Mouse (Mus musculus) heart, embryonic 11.5 days (tissue): Measurements from ENCODE around the gene Cracr2a. TPM values are rescaled to one million over a fixed set of nuclear protein-coding genes. Genes with fewer than 3 reads are reported as not detected.
A peak's percentile ranks its signal among the peaks of the same experiment; 100 is the strongest.

Experiments
- ATAC-seq: fragments of 200-750 bp; cut with Nextera tagmentation; replicated peaks from 2 replicates; pipeline ENCODE4 v1.8.0; 2017; ENCODE audit warnings: moderate library complexity; ENCODE audit not compliant: insufficient number of reproducible peaks, low FRiP score, low TSS enrichment
- H3K27ac ChIP-seq: fragments of 300-500 bp; sonication (generic); 2 replicates; pipeline ENCODE4 v1.5.1; 2014; ENCODE audit warnings: mild to moderate bottlenecking, low read depth, low read length
- H3K27me3 ChIP-seq: fragments of 300-500 bp; sonication (generic); 2 replicates; pipeline ENCODE4 v1.6.1; 2014; ENCODE audit warnings: mild to moderate bottlenecking, low read length, mixed read lengths; ENCODE audit not compliant: control insufficient read depth, insufficient read depth
- H3K36me3 ChIP-seq: fragments of 300-500 bp; sonication (generic); 2 replicates; pipeline ENCODE4 v1.6.1; 2014; ENCODE audit warnings: mild to moderate bottlenecking, low read length, moderate library complexity, mixed read lengths; ENCODE audit not compliant: control insufficient read depth, insufficient read depth
- H3K4me1 ChIP-seq: fragments of 300-500 bp; sonication (generic); 2 replicates; pipeline ENCODE4 v1.6.1; 2014; ENCODE audit warnings: low read length; ENCODE audit not compliant: control insufficient read depth, insufficient read depth
- H3K4me2 ChIP-seq: fragments of 300-500 bp; sonication (generic); 2 replicates; pipeline ENCODE4 v1.6.1; 2014; ENCODE audit warnings: mild to moderate bottlenecking, moderate library complexity
- H3K4me3 ChIP-seq: fragments of 300-500 bp; sonication (generic); 2 replicates; pipeline ENCODE4 v1.5.1; 2014; ENCODE audit warnings: low read depth, low read length
- H3K9ac ChIP-seq: fragments of 300-500 bp; sonication (generic); 2 replicates; pipeline ENCODE4 v1.6.1; 2014; ENCODE audit warnings: mild to moderate bottlenecking, low read depth, low read length, moderate library complexity
- H3K9me3 ChIP-seq: fragments of 300-500 bp; sonication (generic); replicated peaks from 2 replicates; pipeline ENCODE4 v1.6.1; 2016; ENCODE audit warnings: low read length; ENCODE audit not compliant: control insufficient read depth
- WGBS: fragments of 180-500 bp; shearing (Covaris S2); extraction: QIAGEN DNeasy Blood & Tissue Kit; methylation state at CpG from one replicate; pipeline ENCODE4 v1.1.7; 2014; ENCODE audit not compliant: insufficient replicate concordance; 5-methylcytosine and 5-hydroxymethylcytosine counted together
- polyA plus RNA-seq: library from polyadenylated mRNA; unstranded; fragments of >200 nt; fragmentation: Nextera tagmentation; extraction: Ambion mirVana; gene quantifications from 2 replicates; pipeline ENCODE4 v1.2.1, GENCODE M21; 2014

The Cracr2a gene
- polyA plus RNA-seq, 1 experiment from 2014 or later: 0.93 TPM

DNA sequence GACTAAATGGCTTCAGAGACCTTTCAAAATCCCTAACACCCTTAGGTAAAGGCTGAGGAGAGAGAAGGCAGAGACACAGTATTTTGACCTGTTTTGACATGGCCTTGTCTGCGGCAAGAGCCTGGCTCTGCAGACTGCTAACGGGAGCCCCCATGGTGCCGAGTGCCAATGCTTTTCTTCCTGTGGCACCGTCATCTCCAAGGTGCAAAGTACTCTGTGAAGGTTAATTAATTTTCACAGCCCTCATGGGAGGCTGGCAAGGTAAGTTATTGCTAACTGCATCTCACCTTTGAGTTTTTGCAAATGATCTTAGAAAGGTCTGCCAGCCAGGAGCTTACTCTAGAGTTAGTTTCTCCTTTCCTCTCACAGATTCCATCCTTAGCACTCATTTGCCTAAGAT is 57.5 kb downstream of the Cracr2a start:
- H3K9me3 ChIP-seq: no peaks in the 10 kb centered on the region
- WGBS: 52% methylated on average over 4 of the region's 4 CpGs
- no peak overlapping the region for H3K27ac ChIP-seq
- H3K4me2 ChIP-seq: no peak overlapping the region
- no peaks in the 10 kb centered on the region for H3K36me3 ChIP-seq
- H3K4me3 ChIP-seq: no peak overlapping the region
- H3K4me1 ChIP-seq: no peaks in the 10 kb centered on the region; the same call in 1 of the 2 replicates
- H3K9ac ChIP-seq: no peak overlapping the region
- no peaks in the 10 kb centered on the region for H3K27me3 ChIP-seq
- no peak for ATAC-seq

DNA sequence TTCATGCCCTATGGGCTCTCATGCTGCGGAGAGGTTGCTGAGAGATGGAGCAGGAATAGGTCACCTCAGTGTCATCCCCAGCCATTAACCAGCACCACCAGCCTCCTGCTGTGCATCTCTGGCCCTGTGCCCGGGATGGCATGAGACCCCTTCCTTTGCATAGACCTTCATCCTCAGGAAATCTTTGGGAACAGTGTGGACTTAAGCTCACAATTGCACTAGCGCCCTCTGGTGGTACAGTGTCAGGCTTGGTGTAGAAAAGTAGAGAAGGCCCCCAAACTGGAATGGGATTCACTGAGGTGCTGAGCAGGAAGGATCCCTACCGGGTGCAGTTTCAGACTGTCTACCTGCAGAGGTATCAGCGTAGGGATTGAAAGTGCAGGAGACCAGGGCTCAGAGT is 64.0 kb downstream of the Cracr2a start:
- Histone ChIP-seq H3K36me3 (no peaks in the 10 kb centered on the region), H3K9ac (no peak overlapping the region), H3K9me3 (no peaks in the 10 kb centered on the region), H3K27ac (no peak overlapping the region), H3K4me2 (no peak overlapping the region), H3K4me1 (peaks cover 9% of the 10 kb centered on the region; the same call in 1 of the 2 replicates), H3K27me3 (no peaks in the 10 kb centered on the region; the same call in 1 of the 2 replicates), H3K4me3 (no peak overlapping the region)
- 31% methylated on average over 5 of the region's 5 CpGs for WGBS
- ATAC-seq: no peak

- no peak for ATAC-seq
- no peak overlapping the region for H3K27ac ChIP-seq
Measured at GRCm38 (mm10) chr6:127627453-127627852, 66.3 kb downstream of the Cracr2a start.

DNA sequence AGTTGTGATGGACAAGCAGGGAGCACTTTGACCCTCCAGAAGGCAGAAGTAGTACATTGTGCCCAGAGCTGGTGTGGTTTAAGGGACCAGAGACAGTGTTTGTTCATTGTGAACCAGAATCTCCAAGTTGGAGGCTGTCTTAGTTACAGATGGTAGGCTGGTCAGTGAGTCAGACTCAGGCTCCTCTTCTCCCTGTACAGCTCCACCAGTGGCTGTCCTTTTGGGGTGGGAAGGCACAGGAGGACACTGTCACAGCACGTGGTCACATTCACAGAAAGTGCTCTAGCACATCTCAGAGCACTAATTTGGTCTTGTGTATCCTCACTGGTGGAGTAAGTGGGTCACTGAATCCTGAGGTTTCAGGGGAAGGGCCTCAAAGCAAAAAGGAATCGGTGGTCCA is 68.1 kb downstream of the Cracr2a start:
- H3K36me3 ChIP-seq: no peaks in the 10 kb centered on the region
- no peak overlapping the region for H3K27ac ChIP-seq
- peaks cover 18% of the 10 kb centered on the region; the same call in 1 of the 2 replicates for H3K4me1 ChIP-seq
- no peak overlapping the region for H3K4me3 ChIP-seq
- H3K9me3 ChIP-seq: no peaks in the 10 kb centered on the region
- no peak overlapping the region for H3K9ac ChIP-seq
- H3K27me3 ChIP-seq: no peaks in the 10 kb centered on the region; the same call in 1 of the 2 replicates
- no peak for ATAC-seq
- H3K4me2 ChIP-seq: no peak overlapping the region
- 81% methylated on average over 2 of the region's 2 CpGs for WGBS

More at GRCm38 (mm10) chr6:127627453-127627852, 66.3 kb downstream of the Cracr2a start:
- Histone ChIP-seq H3K4me1 (peaks cover 13% of the 10 kb centered on the region; the same call in 1 of the 2 replicates), H3K27me3 (no peaks in the 10 kb centered on the region; the same call in 1 of the 2 replicates), H3K4me2 (no peak overlapping the region), H3K9me3 (no peaks in the 10 kb centered on the region), H3K36me3 (no peaks in the 10 kb centered on the region), H3K9ac (0 out of 2 replicates have a peak overlapping the region, but pooled peaks have one; percentile 22), H3K4me3 (no peak overlapping the region)
- WGBS: 48% methylated on average over 9 of the region's 9 CpGs

DNA sequence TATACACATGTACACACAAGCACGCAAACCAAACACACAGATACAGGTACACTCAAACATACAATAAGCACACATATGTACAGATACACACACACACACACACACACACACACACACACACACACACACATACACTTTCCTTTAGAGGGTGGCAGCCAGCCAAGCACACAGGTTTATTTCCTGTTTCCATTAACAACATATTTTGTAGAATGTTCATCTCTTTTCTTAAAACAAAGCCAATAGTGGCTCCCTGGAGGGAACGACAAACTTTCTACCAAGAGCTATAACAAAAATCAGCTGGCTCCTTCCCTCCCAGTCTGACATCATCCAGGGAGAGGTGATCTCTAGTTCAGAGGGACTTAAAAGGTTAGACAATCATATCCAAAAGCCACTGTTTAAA is 73.7 kb downstream of the Cracr2a start:
- ATAC-seq: no peak
- H3K4me2 ChIP-seq: no peak overlapping the region
- H3K36me3 ChIP-seq: no peaks in the 10 kb centered on the region
- no peaks in the 10 kb centered on the region for H3K9me3 ChIP-seq
- WGBS: 69% methylated on average over 2 of the region's 2 CpGs
- peaks cover 9% of the 10 kb centered on the region; the same call in 1 of the 2 replicates for H3K4me1 ChIP-seq
- no peak overlapping the region for H3K4me3 ChIP-seq
- no peak overlapping the region for H3K27ac ChIP-seq
- no peak overlapping the region for H3K9ac ChIP-seq
- H3K27me3 ChIP-seq: no peaks in the 10 kb centered on the region

GRCm38 (mm10) chr6:127635462-127636189 is 74.5 kb downstream of the Cracr2a start:
- no peak overlapping the region for H3K27ac ChIP-seq
- H3K9ac ChIP-seq: no peak overlapping the region
- H3K9me3 ChIP-seq: no peaks in the 10 kb centered on the region
- no peaks in the 10 kb centered on the region for H3K36me3 ChIP-seq
- peaks cover 9% of the 10 kb centered on the region; the same call in 1 of the 2 replicates for H3K4me1 ChIP-seq
- 72% methylated on average over 9 of the region's 9 CpGs for WGBS
- no peaks in the 10 kb centered on the region for H3K27me3 ChIP-seq
- ATAC-seq: no peak
- no peak overlapping the region for H3K4me3 ChIP-seq
- H3K4me2 ChIP-seq: no peak overlapping the region

DNA sequence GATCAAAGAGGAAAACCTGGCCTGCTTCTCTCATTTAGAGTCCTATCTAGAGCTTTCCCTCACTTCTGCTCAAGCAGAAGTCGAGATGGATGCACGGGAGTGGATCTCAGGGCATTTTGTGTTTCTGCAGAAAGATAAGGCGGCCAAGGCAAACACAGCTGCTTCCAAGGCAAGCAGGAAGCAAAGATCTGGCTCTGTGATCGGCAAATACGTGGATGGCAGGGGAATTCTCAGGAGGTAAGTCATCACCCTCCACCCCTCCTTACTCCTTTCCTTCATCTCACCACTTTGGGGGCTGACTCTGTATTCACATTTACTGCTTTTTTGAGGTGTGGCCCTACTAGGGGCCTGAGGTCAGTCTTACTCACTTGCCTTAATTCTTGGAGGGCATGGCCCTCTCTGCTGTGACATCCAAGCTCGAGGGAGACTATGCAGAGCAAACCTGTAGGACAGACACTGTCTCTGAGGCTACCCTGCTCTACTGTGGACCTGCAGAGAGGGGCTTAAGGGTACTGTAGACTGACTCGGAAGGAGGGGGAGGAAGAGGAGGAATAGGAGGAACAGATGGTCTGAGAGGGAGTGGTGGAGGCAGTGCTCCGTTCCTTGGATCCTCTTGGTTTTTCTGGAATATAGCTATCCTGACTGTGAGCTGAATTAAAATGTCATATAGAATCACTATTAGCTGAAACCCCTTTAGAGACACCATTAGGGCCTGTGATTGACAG is 80.1 kb downstream of the Cracr2a start:
- Histone ChIP-seq H3K4me3 (no peak overlapping the region), H3K4me1 (no peaks in the 10 kb centered on the region), H3K4me2 (no peak overlapping the region), H3K36me3 (no peaks in the 10 kb centered on the region), H3K9me3 (no peaks in the 10 kb centered on the region), H3K27ac (no peak overlapping the region), H3K27me3 (no peaks in the 10 kb centered on the region), H3K9ac (no peak overlapping the region)
- WGBS: 30% methylated on average over 8 of the region's 8 CpGs
- no peak for ATAC-seq

- Histone ChIP-seq H3K4me1 (no peaks in the 10 kb centered on the region), H3K9ac (no peak overlapping the region), H3K36me3 (peaks cover 6% of the 10 kb centered on the region), H3K27me3 (no peaks in the 10 kb centered on the region), H3K27ac (no peak overlapping the region), H3K4me3 (no peak overlapping the region), H3K4me2 (no peak overlapping the region), H3K9me3 (peaks cover 7% of the 10 kb centered on the region; the same call in 1 of the 2 replicates)
- ATAC-seq: no peak
- 28% methylated on average over 4 of the region's 4 CpGs for WGBS
Measured at GRCm38 (mm10) chr6:127655988-127656387, 94.8 kb downstream of the Cracr2a start.
